ENCODE assay signal across 8 mouse cellular contexts in genomic region chr1:180330145-180330706, GRCm38 (mm10). TPM values are rescaled to one million over a fixed set of nuclear protein-coding genes. Genes with fewer than 3 reads are reported as not detected.
A peak's percentile ranks its signal among the peaks of the same experiment; 100 is the strongest.
DNase-seq lines count a peak whose midpoint lies in the region; ATAC-seq and TF ChIP-seq lines count a peak whose summit lies in the region.

Gene Itpkb (plus strand): TSS chr1:180330485.

- 2% methylated on average over 19 of the region's 19 CpGs for WGBS in forebrain, embryonic 16.5 days
- WGBS in hindbrain, embryonic 10.5 days = 2% methylated on average over 19 of the region's 19 CpGs

- H3K36me3 ChIP-seq in ES-Bruce4 (ENCODE audit: control insufficient read depth, insufficient read depth, low read length, poor library complexity, severe bottlenecking) = no peaks in the 10 kb centered on the region
- H3K36me3 ChIP-seq in forebrain, embryonic 16.5 days (ENCODE audit: control insufficient read depth, insufficient read depth) = no peaks in the 10 kb centered on the region
- 0 out of 2 replicates have a peak, but pooled peaks cover 10% of the 10 kb centered on the region for H3K36me3 ChIP-seq in hindbrain, embryonic 10.5 days

- no peak for TF ChIP-seq EP300 in ES-Bruce4 (IDR thresholded peaks at IDR 0.05; ENCODE audit: insufficient read depth, low read depth, low read length)

- peak; percentile 85 for DNase-seq in adrenal gland, postnatal 14 days
- peak; percentile 68 for DNase-seq in hindbrain, embryonic 10.5 days (ENCODE audit: low spot score)
- DNase-seq in layer of hippocampus, postnatal 25 days (ENCODE audit: extremely low spot score in 1 of 2, low spot score in 1 of 2) = peak in 1 of 2 experiments; percentile 37
- DNase-seq in lung, postnatal 36 days = peak; percentile 87
- peak; percentile 86 for DNase-seq in skeletal muscle tissue, adult 2 months (ENCODE audit: low read depth, low spot score)

- peak within 1 kb of the TSS; percentile 60 for H3K4me3 ChIP-seq in ES-Bruce4 (ENCODE audit: low read depth, low read length)
- peak within 1 kb of the TSS; percentile 64 for H3K4me3 ChIP-seq in forebrain, embryonic 16.5 days (replicated peaks; ENCODE audit: low read length)
- peak within 1 kb of the TSS; percentile 64 for H3K4me3 ChIP-seq in hindbrain, embryonic 10.5 days

- H3K27ac ChIP-seq in ES-Bruce4 (ENCODE audit: insufficient read depth, low read length) = no peak within 1 kb of the TSS
- H3K27ac ChIP-seq in forebrain, embryonic 16.5 days (ENCODE audit: low read length) = peak within 1 kb of the TSS; percentile 71
- H3K27ac ChIP-seq in hindbrain, embryonic 10.5 days = peak within 1 kb of the TSS; percentile 84

- peaks cover 10% of the 10 kb centered on the region for H3K27me3 ChIP-seq in ES-Bruce4 (ENCODE audit: control insufficient read depth, insufficient read depth, low read length, poor library complexity, severe bottlenecking)
- H3K27me3 ChIP-seq in forebrain, embryonic 16.5 days (replicated peaks; ENCODE audit: control insufficient read depth, insufficient read depth, low read length) = peaks cover 9% of the 10 kb centered on the region
- peaks cover 49% of the 10 kb centered on the region for H3K27me3 ChIP-seq in hindbrain, embryonic 10.5 days (ENCODE audit: insufficient read depth, poor library complexity, severe bottlenecking)

- ATAC-seq in forebrain, embryonic 16.5 days = peak; percentile 24; the same call in 1 of the 2 replicates
- no peak for ATAC-seq in erythroid progenitor cell, adult 5-6 weeks (replicated peaks; ENCODE audit: low FRiP score, poor library complexity, severe bottlenecking)

- peak within 1 kb of the TSS; percentile 24 for H3K9ac ChIP-seq in ES-Bruce4 (ENCODE audit: low read depth, poor library complexity, severe bottlenecking)
- H3K9ac ChIP-seq in forebrain, embryonic 16.5 days (replicated peaks; ENCODE audit: low read depth, low read length) = peak within 1 kb of the TSS; percentile 70

- no peaks in the 10 kb centered on the region for H3K4me1 ChIP-seq in ES-Bruce4 (ENCODE audit: control insufficient read depth, insufficient read depth, low read length)
- peaks cover 30% of the 10 kb centered on the region for H3K4me1 ChIP-seq in forebrain, embryonic 16.5 days (replicated peaks; ENCODE audit: control insufficient read depth, insufficient read depth, low read length)
- peaks cover 54% of the 10 kb centered on the region for H3K4me1 ChIP-seq in hindbrain, embryonic 10.5 days (replicated peaks)

- TF ChIP-seq POLR2A in ES-Bruce4 (IDR thresholded peaks at IDR 0.05; ENCODE audit: insufficient read depth, low read length) = no peak

- no peak for TF ChIP-seq CTCF in ES-Bruce4 (IDR thresholded peaks at IDR 0.05; ENCODE audit: low read depth, low read length)

- H3K9me3 ChIP-seq in ES-Bruce4 (replicated peaks; ENCODE audit: control insufficient read depth, insufficient read depth, low read length, poor library complexity, severe bottlenecking) = no peaks in the 10 kb centered on the region
- no peaks in the 10 kb centered on the region for H3K9me3 ChIP-seq in forebrain, embryonic 16.5 days (ENCODE audit: control insufficient read depth, low read length)
- no peaks in the 10 kb centered on the region for H3K9me3 ChIP-seq in hindbrain, embryonic 10.5 days

- peak within 1 kb of the TSS; percentile 97 for H3K4me2 ChIP-seq in forebrain, embryonic 16.5 days (ENCODE audit: low read length)

RNA-seq across cellular contexts. Expression of gene Itpkb, which starts in this region (rescaled TPM):
- polyA plus RNA-seq in ES-Bruce4 (2011; ENCODE audit: insufficient read depth, insufficient read length, low read depth, missing spikeins) = 12.2 and 12.4 TPM in 2 replicates
- 63.9 and 71.4 TPM in 2 replicates for total RNA-seq in adrenal gland, postnatal 14 days (2021)
- 2.0 and 2.4 TPM in 2 replicates for polyA plus RNA-seq in forebrain, embryonic 16.5 days (2015; fragmentation: Nextera tagmentation; extraction: Ambion mirVana)
- polyA plus RNA-seq in hindbrain, embryonic 10.5 days (2016; fragmentation: Nextera tagmentation; extraction: Ambion mirVana) = 3.7 and 4.2 TPM in 2 replicates
- 10 to 100 TPM; 24.4 to 26.5 TPM for total RNA-seq in layer of hippocampus, postnatal 25 days (2021)
- total RNA-seq in erythroid progenitor cell, adult 5-6 weeks (2015; ENCODE audit: low replicate concordance) = 2.5 and 6.5 TPM in 2 replicates
- total RNA-seq in erythroid progenitor cell, adult 5-6 weeks (2017; ENCODE audit: low replicate concordance) = 1.9 and 2.6 TPM in 2 replicates
